In the genomic region with DNA sequence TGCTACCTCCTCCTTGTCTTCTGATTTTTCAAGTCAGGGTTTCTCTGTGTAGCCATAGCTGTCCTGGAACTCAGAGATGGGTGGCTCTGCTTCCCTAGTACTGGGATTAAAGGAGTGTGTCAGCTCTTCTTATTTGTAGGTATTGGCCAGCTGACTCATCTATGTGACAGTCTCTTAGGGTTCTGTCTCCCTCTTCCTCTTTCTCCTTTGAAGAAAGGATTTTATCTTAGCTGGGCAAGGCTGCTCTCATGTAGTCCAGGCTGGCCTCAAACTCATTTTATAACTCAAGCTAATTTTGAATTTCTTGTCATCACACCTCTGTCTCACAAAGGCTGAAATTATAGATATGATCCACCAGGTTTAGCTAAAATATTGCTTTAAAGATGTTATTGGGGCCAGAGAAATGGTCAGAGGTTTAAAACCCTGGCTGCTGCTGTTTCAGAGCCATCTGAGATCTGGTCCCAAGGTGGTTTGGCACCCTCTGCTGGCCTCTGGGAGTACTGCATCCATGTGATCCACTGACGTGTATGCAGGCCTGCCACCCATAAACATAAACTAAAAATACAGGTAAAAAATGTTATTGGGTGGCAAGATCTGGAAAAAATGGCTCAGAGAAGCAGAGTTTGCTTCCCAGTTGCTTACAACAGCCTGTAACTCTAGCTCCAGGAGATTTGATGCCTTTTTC, we compare ENCODE assay signal across 7 mouse cellular contexts. TPM values are rescaled to one million over a fixed set of nuclear protein-coding genes. Genes with fewer than 3 reads are reported as not detected.
DNase-seq lines count a peak whose midpoint lies in the region; ATAC-seq and TF ChIP-seq lines count a peak whose summit lies in the region.

No protein-coding gene starts in this region.

- H3K27me3 ChIP-seq in Patski, result no peaks in the 10 kb centered on the region
- no peaks in the 10 kb centered on the region for H3K27me3 ChIP-seq in forebrain, embryonic 16.5 days (replicated peaks; ENCODE audit: control insufficient read depth, insufficient read depth, low read length)
- H3K27me3 ChIP-seq in hindbrain, postnatal 0 days (ENCODE audit: insufficient read depth, low read length), result no peaks in the 10 kb centered on the region

- H3K9ac ChIP-seq in forebrain, embryonic 16.5 days (replicated peaks; ENCODE audit: low read depth, low read length), result no peak overlapping the region
- no peak overlapping the region for H3K9ac ChIP-seq in hindbrain, postnatal 0 days (replicated peaks; ENCODE audit: low read length)

- H3K9me3 ChIP-seq in forebrain, embryonic 16.5 days (ENCODE audit: control insufficient read depth, low read length), result no peaks in the 10 kb centered on the region
- H3K9me3 ChIP-seq in hindbrain, postnatal 0 days (ENCODE audit: low read length), result no peaks in the 10 kb centered on the region

- POLR2A ChIA-PET in Patski (lab: Charles Lee), result interaction anchor here (1.0 kb wide), 1 partner anchor 12 kb away, joined by 3 read pairs; no protein-coding TSS in a partner anchor

- H3K4me3 ChIP-seq in forebrain, embryonic 16.5 days (replicated peaks; ENCODE audit: low read length), result no peak overlapping the region
- H3K4me3 ChIP-seq in hindbrain, postnatal 0 days (ENCODE audit: low read length), result no peak overlapping the region

- ATAC-seq in Patski, result peak; percentile 69
- peak; percentile 82 for ATAC-seq in forebrain, embryonic 16.5 days
- peak; percentile 74; the same call in 1 of the 2 replicates for ATAC-seq in hindbrain, postnatal 0 days
- peak; percentile 77; the same call in 1 of the 2 replicates for ATAC-seq in megakaryocyte-erythroid progenitor cell, adult 5-6 weeks (replicated peaks; ENCODE audit: low FRiP score, low TSS enrichment, poor library complexity, severe bottlenecking)

- DNase-seq in Patski (ENCODE audit: low read depth, low spot score), result peak; percentile 33
- peak; percentile 77 for DNase-seq in c-Kit-positive CD71-positive TER-119-positive erythroid progenitor cells, embryonic 14.5 days (ENCODE audit: low spot score)
- peak; percentile 79 for DNase-seq in hindbrain, postnatal 0 days (ENCODE audit: low spot score)
- peak; percentile 40 to 85 for DNase-seq in left cerebral cortex, adult 8-10 months (ENCODE audit: low spot score in 2 of 2)
- DNase-seq in skeletal muscle tissue, adult 2 months (ENCODE audit: low read depth, low spot score), result peak; percentile 58

- H3K4me2 ChIP-seq in forebrain, embryonic 16.5 days (ENCODE audit: low read length), result no peak overlapping the region
- no peak overlapping the region for H3K4me2 ChIP-seq in hindbrain, postnatal 0 days (ENCODE audit: low read depth, low read length)

- no peaks in the 10 kb centered on the region for H3K36me3 ChIP-seq in forebrain, embryonic 16.5 days (ENCODE audit: control insufficient read depth, insufficient read depth)
- no peaks in the 10 kb centered on the region for H3K36me3 ChIP-seq in hindbrain, postnatal 0 days (ENCODE audit: insufficient read depth, low read length)

- peak; percentile 95 for TF ChIP-seq CTCF in Patski (IDR thresholded peaks at IDR 0.05)
- peak; percentile 85 for TF ChIP-seq CTCF in hindbrain, postnatal 0 days (IDR thresholded peaks at IDR 0.05; ENCODE audit: low read depth)

- in situ Hi-C loops in Patski (cut with MboI; ENCODE audit: low pct_unique_long_range_greater_than_20kb), result loop anchor here (5.0 kb wide), 1 partner anchor 109 kb away; no protein-coding TSS in a partner anchor

- CTCF ChIA-PET in Patski (lab: Charles Lee), result interaction anchor here (0.9 to 2.3 kb wide), 7 partner anchors 10 to 108 kb away, joined by 4 to 12 read pairs (median 8); no protein-coding TSS in a partner anchor

- 6% methylated on average over 1 of the region's 1 CpGs for WGBS in forebrain, embryonic 16.5 days
- WGBS in hindbrain, postnatal 0 days, result 9% methylated on average over 1 of the region's 1 CpGs

- no peak overlapping the region for H3K27ac ChIP-seq in forebrain, embryonic 16.5 days (ENCODE audit: low read length)
- H3K27ac ChIP-seq in hindbrain, postnatal 0 days, result no peak overlapping the region

- no peaks in the 10 kb centered on the region for H3K4me1 ChIP-seq in forebrain, embryonic 16.5 days (replicated peaks; ENCODE audit: control insufficient read depth, insufficient read depth, low read length)
- H3K4me1 ChIP-seq in hindbrain, postnatal 0 days (ENCODE audit: insufficient read depth, low read length), result no peaks in the 10 kb centered on the region

RNA-seq across cellular contexts. Expression of a gene that starts 26.8 kb away (rescaled TPM):
- polyA plus RNA-seq in Patski (2021), result 94.5 TPM
- 233 and 295 TPM in 2 replicates for polyA plus RNA-seq in forebrain, embryonic 16.5 days (2015; fragmentation: Nextera tagmentation; extraction: Ambion mirVana)
- 294 and 310 TPM in 2 replicates for total RNA-seq in hindbrain, postnatal 0 days (2014; rRNA removed)
- polyA plus RNA-seq in hindbrain, postnatal 0 days (2015; fragmentation: Nextera tagmentation; extraction: Ambion mirVana), result 381 and 392 TPM in 2 replicates
- 100 to 1,000 TPM; 178 to 196 (median 190) TPM for total RNA-seq in left cerebral cortex, adult 8-10 months (2022)
- total RNA-seq in megakaryocyte-erythroid progenitor cell, adult 5-6 weeks (2014; fragmentation: Nextera tagmentation), result 101 and 125 TPM in 2 replicates
- total RNA-seq in megakaryocyte-erythroid progenitor cell, adult 5-6 weeks (2017), result 33.5 and 40.7 TPM in 2 replicates
